Mouse (Mus musculus): ENCODE measurements around the gene 9530053A07Rik. TPM values are rescaled to one million over a fixed set of nuclear protein-coding genes. Genes with fewer than 3 reads are reported as not detected.
"Not testable (repeated sequence)": the region's sequence is repeated elsewhere in the genome, so short reads cannot be mapped to it uniquely, and the experiment has no call there.

9530053A07Rik gene
- not detected for polyA plus RNA-seq (2017; shearing (Covaris generic))

DNA sequence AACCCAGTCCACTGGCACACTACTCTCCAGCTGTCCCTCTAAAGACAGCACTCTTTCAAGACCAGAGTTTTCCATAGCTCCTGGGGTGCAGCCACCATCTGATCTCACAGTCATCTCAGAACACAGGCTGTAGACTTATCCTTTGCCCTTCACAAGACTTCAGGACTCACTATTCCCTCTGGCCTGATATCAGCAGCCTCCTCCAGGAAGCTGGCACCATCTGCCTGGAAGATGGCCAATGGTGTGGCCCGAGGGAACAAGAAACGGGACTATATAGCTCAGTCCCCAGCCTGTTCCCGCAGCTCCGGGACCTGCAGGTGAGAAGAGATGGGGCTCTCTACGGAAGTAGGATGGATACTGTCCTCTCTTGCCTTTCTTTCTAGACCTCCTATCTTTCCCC, at the start of gene 9530053A07Rik:
9530053A07Rik (plus strand) TSS at position 301 of the 400 bp plus-strand sequence.
- ATAC-seq = no peak

DNA sequence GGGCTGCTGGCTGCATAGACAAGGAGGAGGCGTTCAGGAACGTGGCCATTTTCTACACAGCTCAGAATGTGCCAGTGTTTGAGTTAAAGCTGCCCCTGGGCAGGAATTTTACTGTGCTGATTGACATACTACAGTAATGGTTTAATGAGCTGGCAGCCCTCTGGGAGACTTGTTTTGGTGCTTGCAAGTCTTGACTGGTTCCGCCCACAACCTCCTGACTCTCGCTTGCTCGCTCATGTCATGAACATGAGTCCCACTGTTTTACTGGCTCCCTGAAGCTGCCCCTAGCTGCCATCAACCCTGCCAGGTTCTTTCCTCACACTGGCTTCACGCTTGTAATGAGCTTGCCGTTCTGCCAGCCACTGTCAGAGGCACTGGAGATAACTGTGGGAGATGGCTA, 45.1 kb upstream of the 9530053A07Rik start:
- no peak for ATAC-seq

DNA sequence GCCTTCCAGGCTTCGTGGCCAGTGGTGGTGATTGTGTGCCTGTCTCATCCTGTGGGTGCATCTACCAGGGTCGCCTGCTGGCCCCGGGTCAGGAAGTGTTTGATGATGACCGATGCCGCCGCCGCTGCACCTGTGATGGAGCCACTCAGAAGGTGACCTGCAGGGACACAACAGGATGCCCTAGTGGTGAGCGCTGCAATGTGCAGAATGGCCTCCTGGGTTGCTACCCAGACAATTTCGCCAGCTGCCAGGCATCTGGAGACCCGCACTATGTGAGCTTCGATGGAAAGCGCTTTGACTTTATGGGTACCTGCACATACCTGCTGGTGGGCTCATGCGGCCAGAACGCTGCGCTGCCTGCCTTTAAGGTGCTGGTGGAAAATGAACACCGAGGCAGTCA, 43.0 kb upstream of the 9530053A07Rik start:
- no peak for ATAC-seq

DNA sequence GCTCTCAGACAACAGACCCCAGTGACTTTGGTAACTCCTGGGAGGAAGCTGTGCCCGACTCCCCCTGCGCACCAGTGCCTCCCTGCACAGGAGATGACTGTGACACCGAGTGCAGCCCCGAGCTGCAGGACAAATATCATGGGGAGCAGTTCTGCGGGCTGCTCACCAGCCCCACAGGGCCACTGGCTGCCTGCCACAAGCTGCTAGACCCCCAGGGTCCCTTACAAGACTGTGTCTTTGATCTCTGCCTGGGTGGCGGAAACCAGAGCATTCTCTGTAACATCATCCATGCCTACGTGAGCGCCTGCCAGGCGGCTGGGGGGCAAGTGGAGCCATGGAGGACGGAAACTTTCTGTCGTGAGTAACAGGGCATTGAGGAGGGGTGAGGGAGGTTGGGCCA, 35.7 kb upstream of the 9530053A07Rik start:
- no peak for ATAC-seq

DNA sequence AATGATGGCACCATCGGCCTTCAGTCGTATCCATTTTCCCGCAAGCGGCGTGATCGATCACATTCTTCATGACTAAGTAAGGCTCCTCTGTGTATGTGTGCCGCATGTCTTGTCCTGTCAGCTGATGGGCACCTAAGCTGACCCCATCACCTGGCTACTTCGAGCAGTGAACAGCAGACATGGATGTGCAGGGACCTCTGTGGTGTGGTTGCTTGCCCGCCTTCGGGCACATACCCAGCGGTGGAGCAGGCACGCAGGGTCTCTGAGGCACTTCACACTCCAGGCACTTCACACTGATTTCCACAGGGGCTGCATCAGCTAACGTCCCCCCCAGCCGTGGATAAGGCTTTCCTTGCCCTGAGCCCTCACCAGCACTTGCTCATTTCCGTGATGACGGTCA, 30.2 kb upstream of the 9530053A07Rik start:
- no peak for ATAC-seq

DNA sequence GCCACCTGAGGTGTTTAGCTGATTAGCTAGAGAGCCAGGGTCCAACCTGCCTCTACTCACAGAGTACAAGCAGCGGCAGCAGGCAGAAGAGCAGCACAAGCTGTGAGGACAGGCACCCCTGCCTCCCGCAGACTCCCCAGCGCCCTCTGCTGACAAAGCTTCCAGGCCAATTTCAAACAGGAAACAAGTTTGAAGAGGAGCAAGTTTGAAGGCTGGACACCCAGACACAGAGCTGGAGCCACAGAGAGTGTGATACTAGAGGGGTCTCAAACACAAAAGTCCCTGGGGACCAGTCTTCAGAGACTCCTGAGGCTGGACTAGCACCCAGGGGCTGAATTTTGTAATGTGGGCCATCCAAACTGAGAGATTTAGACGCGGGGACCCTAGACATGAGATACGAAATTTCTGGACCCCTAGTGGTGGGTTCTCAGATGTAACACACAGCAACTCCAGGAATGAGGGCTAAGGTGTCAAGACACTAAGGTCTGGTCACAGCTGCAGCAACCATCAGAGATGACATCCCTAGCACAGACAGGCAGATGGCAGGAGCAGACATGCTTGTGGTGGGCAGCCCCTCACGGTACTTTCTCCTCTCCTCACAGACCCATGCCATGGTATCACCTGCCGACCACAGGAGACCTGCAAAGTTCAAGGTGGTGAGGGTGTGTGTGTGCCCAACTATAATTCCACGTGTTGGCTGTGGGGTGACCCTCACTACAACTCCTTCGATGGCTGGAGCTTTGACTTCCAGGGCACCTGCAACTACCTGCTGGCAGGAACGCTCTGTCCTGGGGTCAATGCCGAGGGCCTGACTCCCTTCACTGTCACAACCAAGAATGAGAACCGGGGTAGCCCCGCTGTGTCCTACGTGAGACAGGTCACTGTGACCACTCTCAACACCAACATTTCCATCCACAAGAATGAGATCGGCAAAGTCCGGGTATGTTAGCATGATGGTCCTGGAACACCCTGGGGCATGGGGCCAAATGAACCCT, 28.4 kb upstream of the 9530053A07Rik start:
- no peak for ATAC-seq

DNA sequence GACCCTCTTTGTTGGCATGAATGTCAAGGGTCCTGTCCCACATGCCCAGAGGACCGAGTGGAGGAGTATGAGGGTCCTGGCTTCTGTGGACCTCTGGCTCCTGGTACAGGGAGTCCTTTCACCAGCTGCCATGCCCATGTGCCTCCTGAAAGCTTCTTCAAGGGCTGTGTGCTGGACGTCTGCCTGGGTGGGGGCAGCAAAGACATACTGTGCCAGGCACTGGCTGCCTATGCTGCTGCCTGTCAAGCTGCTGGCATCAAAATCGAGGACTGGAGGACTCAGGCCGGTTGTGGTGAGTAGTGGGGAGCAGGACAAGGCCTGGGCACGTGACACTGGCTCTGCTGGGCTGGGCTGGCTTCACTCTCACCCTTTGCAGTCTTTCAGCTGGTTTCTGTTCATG, 26.3 kb upstream of the 9530053A07Rik start:
- ATAC-seq = not testable (repeated sequence)

DNA sequence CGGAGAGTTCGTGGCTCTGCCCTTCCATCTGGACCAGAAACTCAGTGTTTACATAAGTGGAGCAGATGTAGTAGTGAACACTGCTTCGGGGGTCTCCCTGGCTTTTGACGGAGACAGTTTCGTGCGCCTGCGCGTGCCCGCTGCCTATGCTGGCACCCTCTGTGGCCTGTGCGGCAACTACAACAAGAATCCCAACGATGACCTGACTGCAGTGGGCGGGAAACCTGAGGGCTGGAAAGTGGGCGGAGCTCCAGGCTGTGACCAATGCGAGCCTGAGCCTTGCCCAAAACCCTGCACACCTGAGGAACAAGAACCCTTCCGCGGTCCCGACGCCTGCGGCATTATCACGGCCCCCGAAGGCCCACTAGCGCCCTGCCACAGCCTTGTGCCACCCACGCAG, 24.6 kb upstream of the 9530053A07Rik start:
- no peak for ATAC-seq

DNA sequence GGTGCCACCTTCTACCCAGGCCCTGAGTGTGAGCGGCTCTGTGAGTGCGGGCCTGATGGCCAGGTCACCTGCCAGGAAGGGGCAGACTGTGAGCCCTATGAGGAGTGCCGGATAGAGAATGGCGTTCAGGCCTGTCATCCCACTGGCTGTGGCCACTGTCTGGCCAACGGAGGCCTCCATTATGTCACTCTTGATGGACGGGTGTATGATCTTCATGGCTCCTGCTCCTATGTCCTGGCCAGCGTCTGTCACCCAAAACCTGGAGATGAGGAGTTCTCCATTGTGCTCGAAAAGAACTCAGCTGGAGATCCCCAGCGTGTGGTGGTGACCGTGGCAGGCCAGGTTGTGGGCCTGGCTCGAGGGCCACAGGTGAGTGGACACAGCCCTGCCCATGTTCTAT, 23.0 kb upstream of the 9530053A07Rik start:
- no peak for ATAC-seq

DNA sequence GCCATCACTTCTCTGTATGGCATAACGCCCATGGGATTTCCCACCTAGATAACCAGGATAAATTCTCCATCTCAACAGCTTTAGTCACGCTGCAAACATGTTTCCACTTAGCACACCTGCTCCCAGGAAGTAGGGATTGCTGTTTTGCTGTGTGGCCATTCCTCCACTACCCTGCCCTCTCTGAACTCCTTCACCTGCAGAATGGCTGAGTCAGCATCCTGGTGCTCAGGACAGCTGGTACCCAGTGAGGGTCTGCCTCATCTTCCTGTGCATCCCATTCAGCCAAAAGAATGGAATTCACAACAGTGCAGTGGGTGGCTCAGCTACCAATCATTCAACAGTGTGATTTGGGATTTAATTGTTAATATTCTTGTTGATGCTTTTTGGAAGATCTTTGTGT, 14.6 kb upstream of the 9530053A07Rik start:
- ATAC-seq = no peak

DNA sequence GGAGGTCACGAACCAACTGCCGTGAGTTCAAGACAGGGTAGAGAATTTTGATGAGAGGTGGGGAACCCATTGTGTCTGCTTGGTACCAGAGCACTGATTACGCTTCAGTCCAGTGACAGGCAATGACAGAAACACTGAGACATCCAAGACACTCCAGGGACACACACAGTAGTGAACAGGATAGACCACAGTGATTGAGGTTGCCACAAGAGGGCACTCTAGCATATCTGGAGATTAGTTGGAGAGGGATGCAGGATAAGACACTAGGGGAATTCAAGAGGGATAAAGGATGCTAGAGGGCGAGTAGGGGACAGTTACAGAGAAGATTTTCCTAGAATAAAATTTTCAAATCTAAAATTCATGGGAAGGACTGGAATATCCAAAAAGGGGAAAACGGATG, 8.3 kb downstream of the 9530053A07Rik start:
- ATAC-seq = no peak

DNA sequence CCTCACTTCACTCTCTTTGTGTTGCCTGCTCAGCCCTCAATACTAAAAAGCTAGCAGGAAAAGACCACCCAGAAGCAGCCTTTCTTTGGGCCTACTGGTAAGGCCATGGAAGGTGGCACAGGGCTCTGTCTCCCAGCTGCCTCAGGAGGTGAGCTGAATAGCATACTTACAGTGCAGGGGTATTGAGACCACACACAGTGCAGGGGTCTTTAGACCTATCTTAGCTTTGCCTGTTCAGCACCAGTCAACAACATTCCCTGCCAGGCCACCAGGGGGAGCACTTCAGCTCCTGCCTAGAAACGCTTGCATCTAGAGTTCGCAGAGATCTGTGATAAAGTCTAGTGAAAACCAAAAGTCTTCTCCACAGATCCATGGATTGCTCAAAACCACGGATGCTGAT, 19.0 kb downstream of the 9530053A07Rik start:
- peak; percentile 47 for ATAC-seq

DNA sequence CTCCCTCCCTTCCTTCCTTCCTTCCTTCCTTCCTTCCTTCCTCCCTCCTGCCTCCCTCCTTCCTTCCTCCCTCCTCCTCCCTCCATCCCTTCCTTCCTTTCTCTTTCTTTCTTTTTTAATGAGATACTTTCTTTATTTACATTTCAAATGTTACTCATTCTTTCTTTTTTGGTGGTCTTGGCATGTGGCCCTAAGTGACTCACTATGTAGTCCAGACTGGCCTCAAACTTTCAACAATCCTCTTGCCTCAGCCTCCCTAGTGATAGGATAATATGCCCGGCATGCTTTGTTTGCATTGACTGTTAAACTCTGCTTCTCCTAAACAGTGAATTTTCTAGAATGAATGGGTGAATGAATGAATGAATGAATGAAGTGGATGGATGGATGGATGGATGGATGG, 20.6 kb downstream of the 9530053A07Rik start:
- no peak for ATAC-seq

DNA sequence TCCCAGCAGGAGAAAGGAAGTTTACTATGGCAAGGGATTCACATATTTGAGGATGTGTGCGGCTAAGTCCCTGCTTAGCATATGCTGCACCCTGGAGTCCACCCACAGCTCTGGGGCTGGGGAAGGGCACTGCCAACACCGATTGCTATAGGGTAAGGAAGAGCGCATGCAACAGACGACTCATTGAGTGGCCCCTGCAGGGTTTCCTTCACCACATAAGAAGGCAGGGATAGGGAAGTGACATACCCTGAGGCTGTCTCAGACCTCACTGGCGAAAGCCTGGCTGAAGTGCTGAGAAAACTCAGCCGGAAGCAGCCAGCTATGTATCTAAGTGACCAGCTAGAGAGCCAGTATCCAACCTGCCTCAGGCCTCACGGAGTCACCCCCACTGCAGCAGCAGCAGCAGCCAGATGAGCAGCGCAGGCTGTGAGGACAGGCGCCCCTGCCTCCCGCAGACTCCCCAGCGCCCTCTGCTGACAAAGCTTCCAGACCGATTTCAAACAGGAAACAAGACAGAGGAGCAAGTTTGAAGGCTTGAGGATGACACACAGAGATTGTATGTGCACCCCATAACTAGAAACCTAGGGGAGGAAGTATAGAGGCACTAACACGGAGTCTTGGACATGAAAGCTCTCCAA, 22.4 kb downstream of the 9530053A07Rik start:
- ATAC-seq = no peak

DNA sequence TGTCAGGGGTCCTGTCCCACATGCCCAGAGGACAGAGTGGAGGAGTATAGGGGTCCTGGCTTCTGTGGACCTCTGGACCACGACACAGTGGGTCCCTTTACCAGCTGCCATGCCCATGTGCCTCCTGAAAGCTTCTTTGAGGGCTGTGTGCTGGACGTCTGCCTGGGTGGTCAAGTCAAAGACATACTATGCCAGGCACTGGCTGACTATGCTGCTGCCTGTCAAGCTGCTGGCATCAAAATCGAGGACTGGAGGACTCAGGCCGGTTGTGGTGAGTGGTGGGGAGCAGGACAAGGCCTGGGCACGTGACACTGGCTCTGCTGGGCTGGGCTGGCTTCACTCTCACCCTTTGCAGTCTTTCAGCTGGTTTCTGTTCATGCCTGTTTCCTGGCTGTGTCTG, 24.3 kb downstream of the 9530053A07Rik start:
- not testable (repeated sequence) for ATAC-seq

DNA sequence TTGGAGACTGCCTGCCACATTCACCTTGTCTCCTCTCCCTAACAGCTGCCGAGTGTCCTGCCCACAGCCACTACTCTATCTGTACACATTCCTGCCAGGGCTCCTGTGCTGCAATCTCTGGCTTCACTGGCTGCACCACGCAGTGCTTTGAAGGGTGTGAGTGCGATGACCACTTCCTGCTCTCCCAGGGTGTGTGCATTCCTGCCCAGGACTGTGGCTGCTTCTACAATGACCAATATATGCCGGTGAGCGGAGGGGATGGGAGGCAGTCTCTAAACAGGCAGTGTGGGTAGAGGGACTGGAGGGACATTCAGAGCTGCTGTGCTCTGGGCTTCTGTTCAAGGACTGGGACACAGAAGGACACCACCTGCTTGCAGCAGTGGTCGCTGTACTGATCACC, 30.0 kb downstream of the 9530053A07Rik start:
- no peak for ATAC-seq

DNA sequence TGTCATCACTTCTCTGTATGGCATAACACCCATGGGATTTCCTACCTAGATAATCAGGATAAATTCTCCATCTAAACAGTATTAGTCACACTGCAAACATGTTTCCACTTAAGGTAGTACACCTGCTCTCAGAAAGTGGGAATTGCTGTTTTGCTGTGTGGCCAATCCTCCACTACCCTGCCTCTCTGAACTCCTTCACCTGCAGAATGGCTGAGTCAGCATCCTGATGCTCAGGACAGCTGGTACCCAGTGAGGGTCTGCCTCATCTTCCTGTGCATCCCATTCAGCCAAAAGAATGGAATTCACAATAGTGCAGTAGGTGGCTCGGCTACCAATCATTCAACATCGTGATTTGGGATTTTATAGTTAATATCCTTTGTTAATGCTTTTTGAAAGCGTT, 30.6 kb downstream of the 9530053A07Rik start:
- no peak for ATAC-seq

DNA sequence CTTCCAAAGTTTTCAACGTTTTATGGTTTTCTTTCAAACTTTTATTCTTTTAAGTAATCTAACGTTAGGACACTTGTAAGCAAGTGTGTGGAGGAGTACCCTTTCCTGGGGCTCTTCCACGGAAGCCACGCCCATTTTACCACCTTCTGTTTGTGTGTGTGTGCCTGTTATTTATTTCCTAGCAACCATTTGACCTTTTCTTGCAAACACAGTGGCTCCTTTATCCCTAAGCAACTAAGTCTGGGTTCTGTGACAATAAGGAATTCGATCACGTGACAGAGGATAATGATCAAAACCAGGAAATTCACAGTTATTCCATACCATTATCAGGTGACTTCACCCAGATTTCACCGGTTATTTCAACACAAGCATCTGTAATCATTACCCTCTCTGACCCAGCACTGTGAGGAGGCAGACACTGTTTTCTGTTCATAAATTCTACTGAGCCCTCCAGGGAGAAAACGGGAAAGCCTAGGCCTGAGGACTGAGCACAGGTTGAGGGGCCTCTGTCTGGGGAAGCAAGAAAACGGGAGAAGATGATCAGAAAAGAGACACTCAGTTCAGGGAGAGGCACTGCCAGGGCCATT, 32.0 kb downstream of the 9530053A07Rik start:
- ATAC-seq = no peak

DNA sequence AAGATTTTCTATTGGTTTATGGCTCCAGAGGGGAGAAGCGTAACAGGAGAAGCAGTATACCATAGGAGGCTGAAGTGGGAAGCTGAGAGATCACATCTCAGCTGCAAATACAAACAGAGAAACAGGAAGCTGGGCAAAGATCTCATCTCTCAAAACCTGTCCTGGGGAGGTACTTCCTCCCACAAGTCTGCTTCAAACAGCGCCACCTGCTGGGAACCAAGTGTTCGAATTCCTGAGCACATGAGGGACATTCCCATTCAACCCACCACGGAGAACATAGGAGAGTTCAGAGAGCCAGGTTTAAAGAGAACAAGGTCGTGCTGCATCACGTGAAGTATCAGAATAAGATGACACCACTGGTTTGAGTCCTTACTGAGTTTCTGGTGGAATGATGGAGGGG, 36.1 kb downstream of the 9530053A07Rik start:
- no peak for ATAC-seq

DNA sequence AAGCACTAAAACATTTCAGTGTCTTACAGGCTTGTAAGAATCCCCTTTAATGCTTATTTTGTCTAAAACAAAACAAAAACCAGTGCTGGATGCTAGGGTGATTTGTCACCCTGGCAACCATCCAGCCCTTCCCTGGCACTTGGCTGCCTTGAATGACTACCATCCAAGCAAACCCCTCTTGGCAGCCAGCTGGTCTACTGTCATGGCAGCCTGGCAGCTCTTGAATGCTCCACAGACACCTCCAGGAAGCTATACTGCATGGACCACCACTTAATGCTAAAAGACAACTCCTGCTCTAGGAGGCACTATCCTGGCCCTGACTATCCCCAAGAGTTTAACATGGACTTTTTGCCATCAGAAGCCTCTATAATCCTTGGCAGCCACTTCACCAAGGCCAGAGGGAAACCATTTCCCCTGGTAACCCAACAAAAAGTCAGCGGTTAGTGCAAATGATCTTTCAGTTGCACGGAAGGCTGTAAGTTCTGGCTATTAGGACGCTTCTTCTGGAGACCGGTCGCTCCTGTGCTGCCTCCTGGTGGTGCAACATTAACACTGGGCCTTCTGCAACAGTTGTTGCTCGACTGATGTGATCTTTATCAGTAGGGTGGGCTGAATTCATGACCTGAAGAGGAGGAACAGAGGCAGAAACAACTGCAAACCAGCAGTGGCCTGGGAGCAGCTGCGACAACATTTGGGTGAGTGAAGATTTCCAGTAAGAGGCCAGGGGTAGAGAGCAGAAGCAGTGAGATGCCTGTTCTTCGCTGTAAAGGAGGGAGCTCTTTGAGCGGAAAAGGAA, 39.3 kb downstream of the 9530053A07Rik start:
- peak; percentile 59 for ATAC-seq

DNA sequence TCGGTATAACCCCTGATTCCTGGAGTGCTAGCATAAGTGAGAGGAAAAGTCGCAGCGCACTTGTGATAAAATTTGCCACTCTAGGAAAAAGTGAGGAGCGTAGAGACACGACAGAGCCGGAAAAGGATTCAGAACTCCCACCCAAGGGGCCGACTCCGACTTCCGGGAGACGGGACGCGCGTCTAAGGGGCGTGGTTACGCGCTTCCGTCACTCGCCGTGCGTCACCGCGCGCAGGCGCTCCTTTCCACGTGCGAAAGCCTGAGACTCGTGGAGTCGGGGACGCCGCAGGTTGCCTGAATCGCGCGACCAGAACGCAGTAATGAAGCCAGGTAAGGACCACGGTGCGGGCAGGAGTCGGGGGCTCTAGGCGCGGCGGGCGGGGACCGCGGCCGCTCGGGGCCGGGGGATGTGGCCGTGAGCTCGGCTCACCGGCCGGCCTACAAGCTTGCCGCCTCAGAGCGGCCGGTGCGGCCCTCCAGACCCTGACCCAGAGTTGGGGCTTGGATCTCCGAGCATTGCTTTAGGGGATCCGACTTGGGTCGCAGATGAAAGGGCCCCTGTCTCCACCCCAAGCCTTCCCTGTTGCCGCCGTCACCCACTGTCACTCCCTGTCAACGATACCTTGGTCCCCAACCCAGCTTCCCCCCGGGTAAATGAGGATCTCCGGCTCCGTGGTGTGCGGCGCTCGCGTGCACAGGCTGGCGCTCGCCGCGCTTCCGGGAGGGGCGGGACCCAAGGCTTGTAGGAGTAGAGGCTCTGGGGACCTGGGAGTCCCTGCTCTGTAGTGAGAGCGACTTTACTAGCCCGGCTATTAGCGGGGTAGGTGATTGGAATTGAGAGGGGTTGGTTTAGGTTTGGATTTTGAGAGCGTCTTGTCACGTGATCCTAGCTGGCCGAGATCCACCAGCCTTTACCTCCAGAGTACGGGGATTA, 40.5 kb downstream of the 9530053A07Rik start, which contains the start of gene Fbl:
Fbl (plus strand) TSS at position 222 of the 934 bp plus-strand sequence.
- peak; percentile 85 for ATAC-seq
